Comparison of ENCODE assay signal across 15 mouse cellular contexts in genomic region chr12:27018366-27018765, GRCm38 (mm10).
DNase-seq lines count a peak whose midpoint lies in the region; ATAC-seq lines count a peak whose summit lies in the region.
"Had no signal": no experiment of that assay in that cellular context is flagged by ENCODE, and none has a peak within 500 bp of the region (broad histone marks: within the 10 kb centered on the region; RNA-seq: fewer than 3 reads in every experiment).

No protein-coding gene starts in this region.

- H3K4me2 ChIP-seq in forebrain, embryonic 14.5 days (ENCODE audit: low read length) = no peak overlapping the region
- no peak overlapping the region for H3K4me2 ChIP-seq in forebrain, embryonic 11.5 days (ENCODE audit: low read depth, low read length, severe bottlenecking)
- no peak overlapping the region for H3K4me2 ChIP-seq in hindbrain, embryonic 12.5 days (replicated peaks)
- no peak overlapping the region; the same call in 1 of the 2 replicates for H3K4me2 ChIP-seq in midbrain, embryonic 13.5 days (replicated peaks)
- H3K4me2 ChIP-seq: limb, embryonic 12.5 days; liver, embryonic 15.5 days had no signal

- H3K27me3 ChIP-seq in forebrain, embryonic 14.5 days (replicated peaks; ENCODE audit: control insufficient read depth, insufficient read depth, low read length) = no peaks in the 10 kb centered on the region
- no peaks in the 10 kb centered on the region for H3K27me3 ChIP-seq in forebrain, embryonic 11.5 days (ENCODE audit: control insufficient read depth, insufficient read depth, low read length)
- H3K27me3 ChIP-seq in hindbrain, embryonic 12.5 days = no peaks in the 10 kb centered on the region
- H3K27me3 ChIP-seq in midbrain, embryonic 13.5 days = no peaks in the 10 kb centered on the region
- H3K27me3 ChIP-seq: limb, embryonic 12.5 days; liver, embryonic 15.5 days had no signal

- WGBS in forebrain, embryonic 14.5 days = 50% methylated on average over 7 of the region's 7 CpGs
- 62% methylated on average over 7 of the region's 7 CpGs for WGBS in forebrain, embryonic 11.5 days
- 53% methylated on average over 7 of the region's 7 CpGs for WGBS in hindbrain, embryonic 12.5 days
- 42% methylated on average over 7 of the region's 7 CpGs for WGBS in midbrain, embryonic 13.5 days

- no peaks in the 10 kb centered on the region for H3K9me3 ChIP-seq in forebrain, embryonic 14.5 days (replicated peaks; ENCODE audit: control insufficient read depth, low read length)
- no peaks in the 10 kb centered on the region for H3K9me3 ChIP-seq in forebrain, embryonic 11.5 days (ENCODE audit: control insufficient read depth, low read length)
- no peaks in the 10 kb centered on the region for H3K9me3 ChIP-seq in hindbrain, embryonic 12.5 days (replicated peaks)
- no peaks in the 10 kb centered on the region for H3K9me3 ChIP-seq in midbrain, embryonic 13.5 days
- H3K9me3 ChIP-seq: limb, embryonic 12.5 days; liver, embryonic 15.5 days had no signal

- H3K4me3 ChIP-seq in forebrain, embryonic 14.5 days (ENCODE audit: low read depth, low read length) = no peak overlapping the region
- no peak overlapping the region for H3K4me3 ChIP-seq in forebrain, embryonic 11.5 days (ENCODE audit: low read depth, low read length)
- H3K4me3 ChIP-seq in hindbrain, embryonic 12.5 days = no peak overlapping the region
- no peak overlapping the region for H3K4me3 ChIP-seq in midbrain, embryonic 13.5 days (replicated peaks)
- H3K4me3 ChIP-seq: layer of hippocampus, adult 2 months; limb, embryonic 12.5 days; liver, embryonic 15.5 days had no signal

- H3K27ac ChIP-seq in forebrain, embryonic 14.5 days (ENCODE audit: low read depth, low read length) = peak overlapping the region; percentile 55
- no peak overlapping the region for H3K27ac ChIP-seq in forebrain, embryonic 11.5 days (ENCODE audit: low read depth, low read length)
- H3K27ac ChIP-seq in hindbrain, embryonic 12.5 days = peak overlapping the region; percentile 82
- peak overlapping the region; percentile 82 for H3K27ac ChIP-seq in midbrain, embryonic 13.5 days
- H3K27ac ChIP-seq: layer of hippocampus, adult 2 months; limb, embryonic 12.5 days; liver, embryonic 15.5 days had no signal

- peak; percentile 54 for DNase-seq in forebrain, embryonic 14.5 days (ENCODE audit: low spot score)
- DNase-seq in forebrain, embryonic 11.5 days (ENCODE audit: low spot score) = no peak
- peak; percentile 5 for DNase-seq in retina, postnatal 1 day
- no peak for DNase-seq in yolk sac, embryonic 10.5 days (ENCODE audit: low spot score)
- no peak for DNase-seq in cerebellum, postnatal 36 days
- DNase-seq: cerebellum, adult 18-20 months; heart, adult 18-20 months; right cerebral cortex, postnatal 14 days; thymus, postnatal 4 days had no signal

- peaks cover 12% of the 10 kb centered on the region for H3K4me1 ChIP-seq in forebrain, embryonic 14.5 days (ENCODE audit: control insufficient read depth, insufficient read depth, low read length)
- no peaks in the 10 kb centered on the region for H3K4me1 ChIP-seq in forebrain, embryonic 11.5 days (replicated peaks; ENCODE audit: control insufficient read depth, insufficient read depth, low read length)
- H3K4me1 ChIP-seq in hindbrain, embryonic 12.5 days = peaks cover 13% of the 10 kb centered on the region
- peaks cover 21% of the 10 kb centered on the region for H3K4me1 ChIP-seq in midbrain, embryonic 13.5 days (replicated peaks)
- H3K4me1 ChIP-seq: liver, embryonic 15.5 days had no signal

- no peak for ATAC-seq in forebrain, embryonic 14.5 days
- ATAC-seq in forebrain, embryonic 11.5 days (replicated peaks; ENCODE audit: low FRiP score) = no peak
- ATAC-seq in hindbrain, embryonic 12.5 days (ENCODE audit: low FRiP score) = no peak
- 0 out of 2 replicates have a peak, but pooled peaks have one; percentile 58 for ATAC-seq in midbrain, embryonic 13.5 days
- ATAC-seq: inflammation-experienced regulatory T-cells, adult 6 months had no signal

- no peaks in the 10 kb centered on the region for H3K36me3 ChIP-seq in forebrain, embryonic 14.5 days (ENCODE audit: control insufficient read depth, insufficient read depth, low read length)
- H3K36me3 ChIP-seq in forebrain, embryonic 11.5 days (ENCODE audit: control insufficient read depth, insufficient read depth, low read length) = no peaks in the 10 kb centered on the region
- H3K36me3 ChIP-seq in hindbrain, embryonic 12.5 days = no peaks in the 10 kb centered on the region
- H3K36me3 ChIP-seq in midbrain, embryonic 13.5 days = no peaks in the 10 kb centered on the region
- H3K36me3 ChIP-seq: limb, embryonic 12.5 days; liver, embryonic 15.5 days had no signal

- no peak overlapping the region; the same call in 1 of the 2 replicates for H3K9ac ChIP-seq in forebrain, embryonic 14.5 days (ENCODE audit: low read length)
- H3K9ac ChIP-seq in forebrain, embryonic 11.5 days (ENCODE audit: low read length) = no peak overlapping the region
- no peak overlapping the region for H3K9ac ChIP-seq in hindbrain, embryonic 12.5 days
- no peak overlapping the region for H3K9ac ChIP-seq in midbrain, embryonic 13.5 days (replicated peaks)
- H3K9ac ChIP-seq: limb, embryonic 12.5 days; liver, embryonic 15.5 days had no signal

Comparison
In these comparisons a context has a peak if more than half of its experiments do, and no peak if none do; other contexts are left out.
1. DNase-seq: peak in forebrain, embryonic 14.5 days (single experiment) and retina, postnatal 1 day (single experiment); none in forebrain, embryonic 11.5 days (single experiment), yolk sac, embryonic 10.5 days (single experiment) and cerebellum, postnatal 36 days (0 of 2).